Mouse (Mus musculus): Measurements from ENCODE around the gene Shtn1. TPM values are rescaled to one million over a fixed set of nuclear protein-coding genes. Genes with fewer than 3 reads are reported as not detected.
A peak's percentile ranks its signal among the peaks of the same experiment; 100 is the strongest.

Shtn1 gene
- total RNA-seq, 2 experiments from 2014 or later, result 1.0 to 1.1 TPM

- DNase-seq, result no peak
Measured at GRCm38 (mm10) chr19:58968731-58969506, 107.0 kb downstream of the Shtn1 start.

GRCm38 (mm10) chr19:58963011-58963410 lies 112.9 kb downstream of the Shtn1 start:
- DNase-seq, result no peak

DNA sequence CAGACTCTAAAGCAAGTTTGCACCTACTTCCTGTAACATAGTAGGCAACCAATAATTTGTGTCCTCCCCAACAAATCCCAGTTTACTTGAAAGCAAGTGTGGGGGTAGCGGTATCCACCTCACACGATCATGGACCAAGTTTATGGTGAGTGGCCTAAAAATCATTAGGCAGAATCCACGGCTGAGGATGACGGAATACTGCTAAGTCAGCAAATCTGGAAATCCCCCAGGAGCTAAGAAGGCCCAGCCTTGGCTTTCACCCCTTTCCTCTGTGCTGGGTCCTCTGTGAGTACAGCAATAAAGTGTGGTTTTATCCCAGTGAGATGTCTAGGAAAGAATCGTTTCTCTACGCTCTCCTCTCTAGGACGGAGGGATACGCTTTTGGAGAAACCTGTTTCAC lies 121.1 kb downstream of the Shtn1 start:
- DNase-seq, result no peak

- DNase-seq, result no peak
Measured at GRCm38 (mm10) chr19:58952236-58952635, 123.7 kb downstream of the Shtn1 start.

- DNase-seq, result no peak
Measured at GRCm38 (mm10) chr19:58951521-58951920, 124.4 kb downstream of the Shtn1 start.

DNA sequence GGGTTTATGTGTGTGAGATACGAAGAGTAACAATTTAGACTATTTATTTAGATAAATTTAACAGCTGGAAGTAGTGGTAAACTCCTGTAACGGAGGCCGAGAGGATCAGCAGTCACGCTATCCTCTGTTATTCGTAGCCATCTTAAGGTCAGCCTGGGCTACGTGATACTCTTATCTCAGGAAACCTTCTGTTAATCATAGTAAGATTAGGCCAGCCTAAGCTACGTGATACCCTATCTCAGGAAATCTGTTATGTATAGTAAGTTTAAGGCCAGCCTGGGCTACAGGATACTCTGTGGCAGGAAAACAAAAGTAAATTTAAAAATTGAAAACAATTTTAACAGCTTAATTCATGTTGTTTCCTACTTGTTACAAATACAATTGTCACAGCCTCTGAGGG lies 129.9 kb downstream of the Shtn1 start:
- DNase-seq, result no peak

DNA sequence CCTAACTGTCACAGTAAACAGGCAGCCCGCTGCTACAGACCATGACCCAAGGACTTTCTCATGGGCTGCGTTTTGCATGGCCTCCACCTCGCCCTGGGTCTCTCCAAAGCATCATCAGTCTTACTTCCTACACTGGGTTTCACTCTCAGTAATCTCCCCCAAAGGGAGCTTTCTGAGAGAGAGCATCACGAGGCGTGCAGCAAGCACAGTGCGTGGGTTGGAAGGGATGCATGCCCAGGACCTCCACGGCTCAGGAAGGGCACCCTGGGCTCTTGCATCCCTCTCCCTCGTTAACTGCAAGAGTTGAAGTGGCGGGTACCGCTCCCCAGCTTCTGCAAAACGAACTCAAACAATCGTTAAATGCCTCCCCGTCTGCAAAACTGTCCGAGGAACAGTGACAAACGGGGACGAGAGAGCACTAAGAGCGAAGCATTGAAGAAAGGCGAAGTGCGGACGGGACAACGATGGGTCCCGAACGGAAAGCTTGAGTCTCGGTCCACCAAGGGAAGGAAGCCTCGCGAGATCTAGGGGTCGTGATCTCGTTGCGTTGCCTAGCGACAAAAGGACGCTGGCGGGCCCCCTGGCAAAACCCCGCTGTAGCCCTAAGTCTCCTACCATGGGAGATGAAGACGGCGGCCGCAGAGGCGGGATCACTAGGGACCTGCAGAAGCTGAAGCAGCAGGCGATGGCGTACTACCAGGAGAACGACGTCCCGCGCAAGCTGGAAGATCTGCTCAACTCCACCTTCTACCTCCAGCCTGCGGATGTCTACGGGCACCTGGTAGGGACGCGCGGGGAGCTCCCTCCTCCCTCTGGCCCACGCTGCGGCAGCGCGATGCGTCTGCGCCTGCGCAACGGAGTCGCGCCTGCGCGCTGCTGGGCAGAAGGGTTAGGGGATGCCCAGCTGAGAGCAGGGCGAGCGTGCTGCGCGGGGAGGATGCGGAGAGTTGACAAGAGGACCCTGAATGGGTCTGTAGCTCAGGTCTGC lies 132.8 kb downstream of the Shtn1 start, which contains the start of the genes Eno4 and Hspa12a:
TSS of gene Eno4 (plus strand) at position 585 of the 988 bp plus-strand sequence.
TSS of gene Hspa12a (minus strand) at position 814 of the 988 bp plus-strand sequence.
- peak; percentile 91 for DNase-seq

- DNase-seq, result no peak
Measured at GRCm38 (mm10) chr19:58933062-58933461, 142.8 kb downstream of the Shtn1 start.

GRCm38 (mm10) chr19:58931081-58931800 lies 144.7 kb downstream of the Shtn1 start:
- DNase-seq, result no peak

Other genes with a start within 250 kb of the Shtn1 start
- not detected for gene Eno4, start 132.7 kb downstream of the Shtn1 start, total RNA-seq (2021)
- 1 to 10 TPM; 7.0 to 7.8 TPM for gene Hspa12a, start 132.4 kb downstream of the Shtn1 start, total RNA-seq (2021)
- gene Vax1, start 94.0 kb upstream of the Shtn1 start, total RNA-seq (2021), result not detected
- not detected for gene Kcnk18, start 143.1 kb upstream of the Shtn1 start, total RNA-seq (2021)
- gene Slc18a2, start 184.8 kb upstream of the Shtn1 start, total RNA-seq (2021), result under 1 TPM; 0.13 to 0.15 TPM
- 100 to 1,000 TPM; 272 to 318 TPM for gene Rps12-ps3, start 246.2 kb upstream of the Shtn1 start, total RNA-seq (2021)